Mouse (Mus musculus) embryonic facial prominence, embryonic 12.5 days (tissue): ENCODE results near the gene Oxtr. TPM values are rescaled to one million over a fixed set of nuclear protein-coding genes. Genes with fewer than 3 reads are reported as not detected.

ENCODE experiments used
- ATAC-seq: fragments of 200-750 bp; cut with Nextera tagmentation; 2 replicates; pipeline ENCODE4 v1.8.0; 2017; ENCODE audit not compliant: insufficient number of reproducible peaks, insufficient read depth, low FRiP score, low TSS enrichment
- H3K27ac ChIP-seq: fragments of 300-500 bp; sonication (generic); 2 replicates; pipeline ENCODE4 v1.5.1; 2016; ENCODE audit warnings: mild to moderate bottlenecking
- H3K27me3 ChIP-seq: fragments of 300-500 bp; sonication (generic); 2 replicates; pipeline ENCODE4 v1.6.1; 2016; ENCODE audit warnings: mild to moderate bottlenecking, moderate library complexity
- H3K36me3 ChIP-seq: fragments of 300-500 bp; sonication (generic); 2 replicates; pipeline ENCODE4 v1.6.1; 2016; ENCODE audit warnings: mild to moderate bottlenecking
- H3K4me1 ChIP-seq: fragments of 300-500 bp; sonication (generic); 2 replicates; pipeline ENCODE4 v1.6.1; 2016
- H3K4me2 ChIP-seq: fragments of 300-500 bp; sonication (generic); replicated peaks from 2 replicates; pipeline ENCODE4 v1.6.1; 2016; ENCODE audit warnings: mild to moderate bottlenecking, moderate library complexity
- H3K4me3 ChIP-seq: fragments of 300-500 bp; sonication (generic); 2 replicates; pipeline ENCODE4 v1.5.1; 2016; ENCODE audit warnings: mild to moderate bottlenecking
- H3K9ac ChIP-seq: fragments of 300-500 bp; sonication (generic); 2 replicates; pipeline ENCODE4 v1.6.1; 2016; ENCODE audit warnings: mild to moderate bottlenecking, moderate library complexity
- H3K9me3 ChIP-seq: fragments of 300-500 bp; sonication (generic); 2 replicates; pipeline ENCODE4 v1.6.1; 2016; ENCODE audit warnings: mild to moderate bottlenecking, moderate library complexity
- WGBS: fragments of 180-500 bp; shearing (Covaris S2); methylation state at CpG from one replicate; pipeline ENCODE4 v1.1.7; 2016; 5-methylcytosine and 5-hydroxymethylcytosine counted together
- polyA plus RNA-seq: library from polyadenylated mRNA; unstranded; fragments of >200 nt; fragmentation: Nextera tagmentation; extraction: Ambion mirVana; gene quantifications from 2 replicates; pipeline ENCODE4 v1.2.1, GENCODE M21; 2016

Gene Oxtr
- polyA plus RNA-seq, 1 experiment from 2014 or later = 0.31 TPM

DNA sequence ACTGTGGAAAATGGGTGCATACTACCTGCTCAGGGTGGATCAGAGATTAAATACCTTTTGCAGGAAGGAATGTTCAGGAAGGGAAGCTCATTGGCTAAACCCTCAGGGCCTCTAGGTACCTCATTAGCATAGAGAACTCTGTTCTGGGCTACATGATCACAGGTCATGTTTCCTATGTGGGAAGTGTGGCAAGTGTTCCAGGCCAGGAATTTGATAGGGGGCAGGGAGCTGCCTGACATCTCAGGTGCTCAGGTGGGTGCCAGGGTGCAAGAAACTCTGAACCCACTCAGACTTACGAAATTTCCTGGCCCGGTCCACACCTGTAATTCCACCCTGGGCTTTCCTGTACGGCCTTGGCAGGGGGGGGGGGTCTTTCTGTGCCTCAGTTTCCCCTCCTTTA lies 9.0 kb upstream of the Oxtr start:
- no peak overlapping the region for H3K4me2 ChIP-seq
- H3K36me3 ChIP-seq = no peaks in the 10 kb centered on the region
- ATAC-seq = no peak
- H3K27me3 ChIP-seq = no peaks in the 10 kb centered on the region
- H3K9me3 ChIP-seq = no peaks in the 10 kb centered on the region
- H3K4me3 ChIP-seq = no peak overlapping the region
- 0 out of 2 replicates have a peak, but pooled peaks cover 3% of the 10 kb centered on the region for H3K4me1 ChIP-seq
- no peak overlapping the region for H3K9ac ChIP-seq
- 87% methylated on average over 3 of the region's 3 CpGs for WGBS
- no peak overlapping the region for H3K27ac ChIP-seq

DNA sequence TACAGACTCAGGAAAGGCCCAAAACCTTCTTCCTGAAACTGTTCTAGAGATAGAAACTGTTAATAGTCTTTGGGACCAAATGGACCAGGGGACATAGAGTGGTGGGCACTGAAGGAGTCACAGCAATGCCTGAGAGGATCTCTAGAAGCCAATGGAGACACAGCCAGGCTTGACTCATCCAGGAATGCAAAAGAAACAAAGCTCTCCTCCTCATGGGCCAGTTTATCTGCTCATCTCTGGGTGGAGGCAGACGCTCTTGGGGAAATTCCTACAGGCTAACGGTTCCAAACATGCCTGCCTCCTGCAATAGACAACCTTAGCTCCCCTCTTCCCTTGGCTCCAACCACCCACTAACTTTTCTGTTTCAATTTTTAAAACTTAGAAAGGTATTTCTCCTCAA lies 7.7 kb upstream of the Oxtr start:
- H3K27ac ChIP-seq = no peak overlapping the region
- no peak overlapping the region for H3K9ac ChIP-seq
- WGBS = 78% methylated on average over 2 of the region's 2 CpGs
- no peaks in the 10 kb centered on the region for H3K9me3 ChIP-seq
- H3K4me1 ChIP-seq = 0 out of 2 replicates have a peak, but pooled peaks cover 3% of the 10 kb centered on the region
- H3K4me3 ChIP-seq = no peak overlapping the region
- no peak overlapping the region for H3K4me2 ChIP-seq
- ATAC-seq = no peak
- H3K27me3 ChIP-seq = no peaks in the 10 kb centered on the region
- no peaks in the 10 kb centered on the region for H3K36me3 ChIP-seq

DNA sequence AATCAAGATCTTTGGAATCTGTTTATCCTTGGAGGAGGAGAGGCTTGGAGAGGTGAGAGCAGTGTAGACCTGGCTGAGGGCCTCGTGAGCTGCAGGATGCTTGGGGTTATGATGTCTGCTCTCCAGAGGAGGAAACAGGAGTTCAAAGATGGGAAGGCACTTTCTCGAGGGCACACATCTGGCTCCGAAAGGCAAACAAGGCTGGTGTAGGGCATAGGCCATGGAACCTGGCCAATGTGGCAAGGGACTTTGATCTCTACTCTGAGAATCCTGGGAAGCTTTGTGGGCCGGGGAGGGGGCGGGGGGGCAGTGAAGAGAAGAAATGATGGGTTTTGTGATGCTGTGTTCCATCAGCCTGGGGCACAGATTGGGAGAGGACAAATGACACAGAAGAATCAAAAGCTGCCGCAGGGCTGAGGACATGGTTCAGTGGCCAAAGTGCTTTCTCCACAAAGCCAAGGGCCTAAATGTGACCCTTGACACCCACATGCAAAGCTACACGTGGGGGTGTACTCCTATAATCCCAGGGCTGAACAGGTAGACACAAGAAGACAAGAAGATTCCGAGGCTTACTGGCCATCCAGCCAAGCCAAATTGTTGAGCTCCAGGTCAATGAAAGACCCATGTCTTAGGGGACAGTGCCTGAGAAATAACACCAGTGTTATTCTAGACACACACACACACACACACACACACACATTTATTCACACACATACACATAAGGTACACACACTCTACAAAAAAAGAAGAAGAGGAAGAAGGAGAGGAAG lies 6.7 kb upstream of the Oxtr start:
- Histone ChIP-seq H3K9me3 (no peaks in the 10 kb centered on the region), H3K4me1 (0 out of 2 replicates have a peak, but pooled peaks cover 3% of the 10 kb centered on the region), H3K9ac (no peak overlapping the region), H3K27me3 (no peaks in the 10 kb centered on the region), H3K4me3 (no peak overlapping the region), H3K4me2 (no peak overlapping the region), H3K27ac (no peak overlapping the region), H3K36me3 (no peaks in the 10 kb centered on the region)
- 68% methylated on average over 8 of the region's 8 CpGs for WGBS
- no peak for ATAC-seq

DNA sequence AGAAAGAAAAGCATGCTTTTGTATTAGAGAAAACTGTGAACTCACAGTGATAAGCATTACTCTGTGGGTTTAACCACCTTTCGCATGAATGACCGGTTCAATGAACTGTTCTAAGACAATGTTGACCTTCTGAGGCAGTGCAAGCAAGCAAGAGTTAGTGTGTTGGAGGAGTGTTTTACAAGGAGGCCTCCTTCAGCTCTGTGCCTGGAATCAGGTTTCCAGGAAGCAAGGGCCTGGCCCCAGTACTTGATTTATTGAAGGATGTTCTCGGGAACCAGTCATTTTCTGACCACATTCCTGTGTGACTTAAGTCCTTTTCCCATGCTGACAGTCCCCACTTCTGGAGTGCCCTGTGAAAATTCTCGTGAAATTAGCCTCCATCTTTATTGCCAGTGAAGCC lies 5.5 kb upstream of the Oxtr start:
- H3K27ac ChIP-seq = no peak overlapping the region
- no peak overlapping the region for H3K4me3 ChIP-seq
- WGBS = 46% methylated on average over 4 of the region's 4 CpGs
- no peak for ATAC-seq
- no peak overlapping the region for H3K9ac ChIP-seq
- H3K27me3 ChIP-seq = peaks cover 7% of the 10 kb centered on the region
- H3K9me3 ChIP-seq = no peaks in the 10 kb centered on the region
- H3K4me2 ChIP-seq = no peak overlapping the region
- peaks cover 9% of the 10 kb centered on the region; the same call in 1 of the 2 replicates for H3K4me1 ChIP-seq
- no peaks in the 10 kb centered on the region for H3K36me3 ChIP-seq

DNA sequence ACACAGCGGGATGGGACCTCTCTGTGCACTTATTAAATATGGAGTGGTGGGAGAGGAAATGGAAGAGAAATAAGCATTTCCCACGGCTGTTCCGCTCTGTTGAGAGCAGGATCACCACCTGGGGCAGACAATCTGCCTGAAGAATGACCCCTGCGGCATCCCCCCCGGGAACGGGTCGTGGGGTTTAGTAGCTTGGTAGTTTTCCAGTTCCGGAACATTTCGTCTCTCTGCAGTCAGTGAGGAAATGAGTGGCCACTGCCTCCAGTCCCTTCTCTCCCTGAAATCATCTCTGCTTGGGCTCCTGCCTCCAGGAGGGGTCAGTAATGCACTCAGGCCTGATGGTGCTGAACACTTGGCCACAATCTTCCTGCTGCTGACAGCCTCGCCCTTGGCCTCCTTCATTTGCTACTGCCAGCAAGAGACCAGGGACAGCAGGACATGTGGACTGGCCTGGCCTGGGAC lies 4.9 kb upstream of the Oxtr start:
- no peak overlapping the region for H3K4me3 ChIP-seq
- H3K27ac ChIP-seq = no peak overlapping the region
- H3K4me1 ChIP-seq = peaks cover 14% of the 10 kb centered on the region
- H3K4me2 ChIP-seq = no peak overlapping the region
- H3K9me3 ChIP-seq = no peaks in the 10 kb centered on the region
- no peak overlapping the region for H3K9ac ChIP-seq
- peaks cover 13% of the 10 kb centered on the region for H3K27me3 ChIP-seq
- WGBS = 50% methylated on average over 10 of the region's 10 CpGs
- no peak for ATAC-seq
- H3K36me3 ChIP-seq = no peaks in the 10 kb centered on the region

DNA sequence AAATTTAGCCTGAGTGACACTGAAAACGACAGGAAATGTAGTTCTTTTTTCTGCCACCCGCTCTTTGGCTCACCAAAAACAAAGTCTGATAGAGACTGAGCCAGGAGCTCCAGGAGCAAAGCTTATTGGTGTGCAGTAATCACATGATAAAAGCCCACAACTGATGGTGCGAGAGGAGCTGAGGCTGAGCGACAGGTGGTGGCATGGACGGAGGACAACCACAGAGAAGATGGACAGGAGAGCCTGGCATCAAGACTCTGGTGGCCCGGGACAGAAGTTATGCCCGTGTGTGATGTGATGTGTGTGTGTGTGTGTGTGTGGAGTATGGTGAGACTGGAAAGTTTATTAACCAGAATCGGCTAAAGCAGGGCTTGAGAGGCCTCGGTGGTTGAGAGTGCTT lies 3.6 kb upstream of the Oxtr start:
- 86% methylated on average over 9 of the region's 9 CpGs for WGBS
- Histone ChIP-seq H3K4me2 (no peak overlapping the region), H3K4me1 (peaks cover 23% of the 10 kb centered on the region), H3K36me3 (no peaks in the 10 kb centered on the region), H3K9me3 (no peaks in the 10 kb centered on the region), H3K27ac (no peak overlapping the region), H3K9ac (no peak overlapping the region), H3K27me3 (peaks cover 25% of the 10 kb centered on the region), H3K4me3 (no peak overlapping the region)
- no peak for ATAC-seq

DNA sequence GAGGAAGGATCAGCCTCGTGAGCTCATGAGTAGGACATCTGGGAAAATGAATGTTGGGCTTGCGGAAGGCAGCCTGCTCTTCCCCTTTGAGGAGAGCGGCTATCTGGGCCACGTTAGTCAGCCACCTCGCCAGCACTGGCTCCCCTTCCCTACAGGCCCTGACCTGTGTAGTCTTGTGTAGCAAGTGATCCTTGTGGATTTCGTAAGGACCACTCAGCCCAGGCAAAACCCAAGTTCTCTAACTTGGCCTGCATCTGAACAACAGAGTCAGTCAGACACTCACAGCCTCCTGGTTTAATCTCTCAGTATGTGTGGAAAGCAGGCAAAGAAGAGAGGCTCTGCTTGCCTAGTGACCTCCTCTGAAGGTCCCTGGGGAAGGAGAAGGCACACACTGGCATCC lies 2.9 kb upstream of the Oxtr start:
- 86% methylated on average over 6 of the region's 6 CpGs for WGBS
- Histone ChIP-seq H3K36me3 (no peaks in the 10 kb centered on the region), H3K9me3 (no peaks in the 10 kb centered on the region), H3K4me2 (no peak overlapping the region), H3K9ac (no peak overlapping the region), H3K4me1 (peaks cover 23% of the 10 kb centered on the region), H3K27me3 (peaks cover 33% of the 10 kb centered on the region), H3K27ac (no peak overlapping the region), H3K4me3 (no peak overlapping the region)
- no peak for ATAC-seq

DNA sequence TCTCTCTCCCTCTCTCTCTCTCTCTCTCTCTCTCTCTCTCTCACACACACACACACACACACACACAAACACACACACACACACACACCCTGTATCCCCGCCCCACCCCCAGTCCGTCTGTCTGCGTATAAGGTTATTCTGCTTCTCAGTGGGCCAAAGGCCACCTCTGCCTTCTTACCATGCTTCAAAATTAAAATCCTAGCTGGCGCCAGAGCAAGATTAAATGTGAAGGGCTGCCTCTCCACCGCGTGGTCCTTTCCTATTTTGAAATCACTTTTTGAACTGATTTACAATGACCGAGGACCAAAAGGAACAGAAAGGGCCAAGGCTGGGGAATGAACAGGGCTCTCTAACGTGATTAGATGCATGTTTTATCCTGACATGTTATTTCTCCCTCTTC lies 1.8 kb upstream of the Oxtr start:
- no peak for ATAC-seq
- 70% methylated on average over 8 of the region's 8 CpGs for WGBS

DNA sequence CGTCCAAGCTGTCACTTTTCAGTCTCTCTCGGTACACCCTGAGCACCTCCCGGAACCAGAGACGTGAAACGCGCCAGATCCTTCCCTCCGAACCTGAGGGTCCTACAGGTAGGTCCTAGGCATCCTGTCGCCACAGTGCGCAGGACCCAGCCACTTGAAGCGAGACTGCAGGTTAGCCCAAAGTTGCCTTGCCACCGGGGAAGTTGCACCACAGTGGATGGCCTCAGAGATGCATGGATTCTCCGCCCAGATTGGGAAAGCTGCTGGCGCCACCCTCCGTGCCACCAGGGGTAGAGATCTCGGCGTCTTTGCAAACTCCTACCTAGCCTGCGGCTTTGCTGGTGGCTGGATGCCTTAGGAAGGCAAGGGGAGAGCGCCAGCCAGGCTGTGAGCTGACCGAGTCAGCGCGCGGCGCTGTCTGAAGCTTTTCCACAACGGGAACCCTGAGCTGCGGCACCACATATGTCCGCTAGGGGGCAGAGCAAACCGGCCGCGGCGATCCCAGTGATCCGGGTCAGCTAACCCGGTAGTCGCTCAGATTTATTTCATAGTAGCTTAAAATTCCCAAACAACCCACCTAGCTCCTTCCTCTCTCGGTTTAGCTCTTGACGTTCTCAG lies 991 bp upstream of the Oxtr start:
- Histone ChIP-seq H3K27ac (no peak overlapping the region), H3K27me3 (peaks cover 52% of the 10 kb centered on the region), H3K9ac (peak overlapping the region; percentile 35; the same call in 1 of the 2 replicates), H3K4me2 (peak overlapping the region; percentile 59), H3K4me3 (peak overlapping the region; percentile 37), H3K9me3 (no peaks in the 10 kb centered on the region), H3K4me1 (peaks cover 23% of the 10 kb centered on the region), H3K36me3 (no peaks in the 10 kb centered on the region)
- WGBS = 1% methylated on average over 35 of the region's 35 CpGs
- ATAC-seq = peak; percentile 26

More for the DNA sequence above, 1.8 kb upstream of the Oxtr start:
- H3K27ac ChIP-seq = no peak overlapping the region
- no peak overlapping the region for H3K4me3 ChIP-seq
- H3K9me3 ChIP-seq = no peaks in the 10 kb centered on the region
- H3K4me1 ChIP-seq = peaks cover 23% of the 10 kb centered on the region
- H3K27me3 ChIP-seq = peaks cover 44% of the 10 kb centered on the region
- no peak overlapping the region for H3K4me2 ChIP-seq
- no peak overlapping the region for H3K9ac ChIP-seq
- no peaks in the 10 kb centered on the region for H3K36me3 ChIP-seq

DNA sequence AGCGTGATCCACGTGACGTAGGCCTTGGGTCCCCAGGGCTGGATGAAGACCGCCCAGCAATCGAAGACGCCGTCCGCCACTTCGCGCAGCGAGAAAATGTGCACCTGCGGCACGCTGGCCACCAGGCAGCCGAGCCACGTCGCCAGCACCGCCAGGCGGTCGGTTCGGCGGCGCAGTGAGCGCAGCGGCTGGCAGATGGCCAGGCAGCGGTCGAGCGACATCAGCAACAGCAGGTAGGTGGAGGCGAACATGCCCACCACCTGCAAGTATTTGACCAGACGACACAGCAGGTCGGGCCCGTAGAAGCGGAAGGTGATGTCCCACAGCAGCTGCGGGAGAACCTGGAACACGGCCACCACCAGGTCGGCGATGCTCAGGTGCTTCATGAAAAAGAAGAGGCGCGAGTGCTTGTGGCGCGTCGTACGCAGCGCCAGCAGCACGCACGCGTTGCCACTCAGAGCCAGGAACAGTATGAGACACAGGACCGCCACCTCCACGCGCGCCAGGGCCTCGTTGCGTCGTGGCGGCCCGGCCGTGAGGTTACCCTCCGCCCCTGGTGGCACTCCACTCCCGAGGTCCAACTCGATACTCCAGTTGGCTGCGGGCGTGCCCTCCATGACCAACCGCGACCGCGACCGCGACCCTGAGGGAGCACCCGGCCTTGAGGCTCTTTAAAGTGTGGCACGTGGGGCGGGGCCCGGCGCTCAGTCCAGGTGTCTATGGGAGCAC lies 398 bp downstream of the Oxtr start:
- H3K9me3 ChIP-seq = no peaks in the 10 kb centered on the region
- peak overlapping the region; percentile 37 for H3K4me3 ChIP-seq
- H3K4me1 ChIP-seq = peaks cover 20% of the 10 kb centered on the region
- ATAC-seq = no peak
- peaks cover 55% of the 10 kb centered on the region for H3K27me3 ChIP-seq
- 5% methylated on average over 72 of the region's 72 CpGs for WGBS
- H3K36me3 ChIP-seq = no peaks in the 10 kb centered on the region
- peak overlapping the region; percentile 59 for H3K4me2 ChIP-seq
- no peak overlapping the region for H3K27ac ChIP-seq
- H3K9ac ChIP-seq = no peak overlapping the region

DNA sequence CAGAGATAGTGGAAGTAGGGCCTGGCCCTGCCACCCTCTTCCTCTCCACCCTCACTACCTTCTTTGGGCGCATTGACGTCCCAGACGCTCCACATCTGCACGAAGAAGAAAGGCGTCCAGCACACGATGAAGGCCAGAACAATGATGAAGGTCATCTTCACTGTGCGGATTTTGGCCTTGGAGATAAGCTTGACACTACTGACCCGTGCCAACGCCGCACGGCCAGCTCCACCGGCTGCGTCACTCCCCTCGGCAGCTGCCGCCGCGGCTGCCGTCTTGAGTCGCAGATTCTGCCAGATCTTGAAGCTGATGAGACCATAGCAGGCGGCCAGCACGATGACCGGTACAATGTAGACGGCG lies 942 bp downstream of the Oxtr start:
- Histone ChIP-seq H3K4me2 (peak overlapping the region; percentile 59), H3K27ac (no peak overlapping the region), H3K4me1 (peaks cover 20% of the 10 kb centered on the region), H3K27me3 (peaks cover 55% of the 10 kb centered on the region), H3K9me3 (no peaks in the 10 kb centered on the region), H3K4me3 (peak overlapping the region; percentile 37), H3K9ac (no peak overlapping the region), H3K36me3 (no peaks in the 10 kb centered on the region)
- ATAC-seq = no peak
- 38% methylated on average over 24 of the region's 24 CpGs for WGBS

DNA sequence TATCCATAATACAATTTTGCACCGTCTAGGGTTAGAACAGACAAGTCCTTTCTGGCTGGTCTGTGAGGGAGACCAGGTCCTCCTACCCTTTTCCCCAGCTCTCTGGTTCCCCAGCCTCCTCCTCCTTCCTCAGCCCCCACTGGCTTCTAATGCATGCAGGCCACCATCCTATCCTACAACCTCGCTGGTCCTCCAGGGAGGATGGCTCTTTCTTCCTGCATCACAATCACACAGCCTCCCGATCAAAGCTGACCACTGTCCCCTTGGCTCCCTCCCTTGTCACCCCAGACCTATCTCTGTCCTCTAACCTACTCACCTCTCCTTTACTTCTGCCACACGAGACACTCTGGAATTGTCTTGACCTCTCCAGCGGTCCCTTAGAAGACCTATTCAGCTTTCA lies 1.8 kb downstream of the Oxtr start:
- Histone ChIP-seq H3K4me2 (no peak overlapping the region), H3K36me3 (no peaks in the 10 kb centered on the region), H3K4me1 (peaks cover 20% of the 10 kb centered on the region), H3K9ac (no peak overlapping the region), H3K9me3 (no peaks in the 10 kb centered on the region), H3K4me3 (no peak overlapping the region), H3K27ac (no peak overlapping the region), H3K27me3 (peaks cover 55% of the 10 kb centered on the region)
- no peak for ATAC-seq
- 84% methylated on average over 5 of the region's 5 CpGs for WGBS
